Mouse (Mus musculus): ENCODE results near the gene Jakmip3. TPM values are rescaled to one million over a fixed set of nuclear protein-coding genes. Genes with fewer than 3 reads are reported as not detected.

Jakmip3 gene
- total RNA-seq, 2 experiments from 2014 or later, result not detected

Other genes with a start within 250 kb of the Jakmip3 start
- 10 to 100 TPM; 33.4 to 42.1 TPM for gene Ppp2r2d, start 94.7 kb upstream of the Jakmip3 start, total RNA-seq (2021)
- 10 to 100 TPM; 13.7 to 17.7 TPM for gene Mapk1ip1, start 94.5 kb upstream of the Jakmip3 start, total RNA-seq (2021)
- gene Bnip3, start 31.2 kb upstream of the Jakmip3 start, total RNA-seq (2021), result 10 to 100 TPM; 51.8 to 58.6 TPM
- 1 to 10 TPM; 3.7 to 3.9 TPM for gene Dpysl4, start 145.3 kb downstream of the Jakmip3 start, total RNA-seq (2021)